ENCODE assay signal across 9 mouse cellular contexts in the genomic region with DNA sequence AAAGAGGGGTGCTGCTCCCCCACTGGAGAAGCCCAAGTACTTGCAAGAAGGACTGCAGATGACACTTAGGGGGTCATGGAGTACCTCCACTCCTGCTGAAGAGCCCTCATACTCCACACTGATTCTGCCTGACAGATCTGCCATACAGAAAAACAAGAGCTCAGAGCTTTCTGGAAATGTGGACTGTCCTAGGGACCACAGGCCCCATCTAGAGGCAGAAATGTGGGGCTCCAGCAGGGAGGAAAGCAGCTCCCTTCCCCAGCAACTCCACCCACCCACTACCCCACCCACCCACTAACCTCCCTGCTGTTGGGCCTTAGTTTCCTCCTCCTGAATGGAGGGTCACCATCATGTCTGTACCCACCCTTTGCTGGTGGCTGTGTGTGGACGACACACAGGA. TPM values are rescaled to one million over a fixed set of nuclear protein-coding genes. Genes with fewer than 3 reads are reported as not detected.
A peak's percentile ranks its signal among the peaks of the same experiment; 100 is the strongest.
DNase-seq lines count a peak whose midpoint lies in the region; ATAC-seq and TF ChIP-seq lines count a peak whose summit lies in the region.
"Had no signal": no experiment of that assay in that cellular context is flagged by ENCODE, and none has a peak within 500 bp of the region (broad histone marks: within the 10 kb centered on the region; RNA-seq: fewer than 3 reads in every experiment).

No protein-coding gene starts in this region.

- peak; percentile 45 for TF ChIP-seq CTCF in ES-Bruce4 (IDR thresholded peaks at IDR 0.05; ENCODE audit: low read depth, low read length)

- H3K9me3 ChIP-seq in hindbrain, embryonic 12.5 days (replicated peaks): no peaks in the 10 kb centered on the region
- no peaks in the 10 kb centered on the region for H3K9me3 ChIP-seq in hindbrain, embryonic 16.5 days (ENCODE audit: control insufficient read depth, low read length)
- H3K9me3 ChIP-seq in ES-Bruce4 (replicated peaks; ENCODE audit: control insufficient read depth, insufficient read depth, low read length, poor library complexity, severe bottlenecking): no peaks in the 10 kb centered on the region
- no peaks in the 10 kb centered on the region for H3K9me3 ChIP-seq in limb, embryonic 11.5 days (ENCODE audit: control insufficient read depth, low read length)

- TF ChIP-seq POLR2A in ES-Bruce4 (IDR thresholded peaks at IDR 0.05; ENCODE audit: insufficient read depth, low read length): no peak

- 0 out of 2 replicates have a peak overlapping the region, but pooled peaks have one; percentile 27 for H3K9ac ChIP-seq in hindbrain, embryonic 12.5 days
- no peak overlapping the region for H3K9ac ChIP-seq in hindbrain, embryonic 16.5 days (ENCODE audit: low read depth, low read length)
- H3K9ac ChIP-seq in ES-Bruce4 (ENCODE audit: low read depth, poor library complexity, severe bottlenecking): no peak overlapping the region
- no peak overlapping the region for H3K9ac ChIP-seq in limb, embryonic 11.5 days (ENCODE audit: low read length)

- H3K4me3 ChIP-seq in hindbrain, embryonic 12.5 days: no peak overlapping the region
- H3K4me3 ChIP-seq in hindbrain, embryonic 16.5 days (ENCODE audit: low read length): no peak overlapping the region
- H3K4me3 ChIP-seq in ES-Bruce4 (ENCODE audit: low read depth, low read length): no peak overlapping the region
- H3K4me3 ChIP-seq in limb, embryonic 11.5 days (ENCODE audit: low read depth, low read length): no peak overlapping the region

- no peaks in the 10 kb centered on the region for H3K36me3 ChIP-seq in hindbrain, embryonic 12.5 days
- H3K36me3 ChIP-seq in hindbrain, embryonic 16.5 days (ENCODE audit: control insufficient read depth, insufficient read depth, low read length): no peaks in the 10 kb centered on the region
- H3K36me3 ChIP-seq in ES-Bruce4 (ENCODE audit: control insufficient read depth, insufficient read depth, low read length, poor library complexity, severe bottlenecking): no peaks in the 10 kb centered on the region
- H3K36me3 ChIP-seq in limb, embryonic 11.5 days (ENCODE audit: control insufficient read depth, insufficient read depth, low read length): no peaks in the 10 kb centered on the region

- 56% methylated on average over 1 of the region's 1 CpGs for WGBS in hindbrain, embryonic 12.5 days
- WGBS in hindbrain, embryonic 16.5 days: 45% methylated on average over 1 of the region's 1 CpGs
- 64% methylated on average over 1 of the region's 1 CpGs for WGBS in limb, embryonic 11.5 days

- H3K27ac ChIP-seq in hindbrain, embryonic 12.5 days: no peak overlapping the region
- H3K27ac ChIP-seq in hindbrain, embryonic 16.5 days (ENCODE audit: low read depth, low read length): no peak overlapping the region
- H3K27ac ChIP-seq in ES-Bruce4 (ENCODE audit: insufficient read depth, low read length): no peak overlapping the region
- no peak overlapping the region for H3K27ac ChIP-seq in limb, embryonic 11.5 days (replicated peaks; ENCODE audit: low read depth, low read length)

- DNase-seq in brain, adult 2 months (ENCODE audit: low read depth, low spot score): peak; percentile 27
- DNase-seq in limb, embryonic 11.5 days (ENCODE audit: low spot score): peak; percentile 43
- DNase-seq in urinary bladder, postnatal 14 days (ENCODE audit: low spot score): no peak
- no peak for DNase-seq in thymus, postnatal 4 days
- no peak for DNase-seq in frontal cortex, adult 2 months (ENCODE audit: extremely low spot score in 1 of 2, low spot score in 1 of 2)
- DNase-seq: cerebellum, adult 11-12 months had no signal

- no peak for TF ChIP-seq EP300 in ES-Bruce4 (IDR thresholded peaks at IDR 0.05; ENCODE audit: insufficient read depth, low read depth, low read length)

- no peak overlapping the region for H3K4me2 ChIP-seq in hindbrain, embryonic 12.5 days (replicated peaks)
- H3K4me2 ChIP-seq in hindbrain, embryonic 16.5 days (ENCODE audit: low read length): no peak overlapping the region
- H3K4me2 ChIP-seq in limb, embryonic 11.5 days (ENCODE audit: low read depth, severe bottlenecking): no peak overlapping the region

- ATAC-seq in hindbrain, embryonic 12.5 days (ENCODE audit: low FRiP score): no peak
- ATAC-seq in hindbrain, embryonic 16.5 days: no peak
- 0 out of 2 replicates have a peak, but pooled peaks have one; percentile 3 for ATAC-seq in limb, embryonic 11.5 days (ENCODE audit: insufficient number of reproducible peaks, low FRiP score, low TSS enrichment, low read depth)

- peaks cover 7% of the 10 kb centered on the region for H3K27me3 ChIP-seq in hindbrain, embryonic 12.5 days
- no peaks in the 10 kb centered on the region for H3K27me3 ChIP-seq in hindbrain, embryonic 16.5 days (replicated peaks; ENCODE audit: control insufficient read depth, insufficient read depth, low read length)
- no peaks in the 10 kb centered on the region for H3K27me3 ChIP-seq in ES-Bruce4 (ENCODE audit: control insufficient read depth, insufficient read depth, low read length, poor library complexity, severe bottlenecking)
- H3K27me3 ChIP-seq in limb, embryonic 11.5 days (ENCODE audit: control insufficient read depth, insufficient read depth, low read length): no peaks in the 10 kb centered on the region

- peaks cover 16% of the 10 kb centered on the region for H3K4me1 ChIP-seq in hindbrain, embryonic 12.5 days
- H3K4me1 ChIP-seq in hindbrain, embryonic 16.5 days (ENCODE audit: control insufficient read depth, insufficient read depth, low read depth, low read length): peaks cover 3% of the 10 kb centered on the region
- H3K4me1 ChIP-seq in ES-Bruce4 (ENCODE audit: control insufficient read depth, insufficient read depth, low read length): peaks cover under 1% of the 10 kb centered on the region
- peaks cover 7% of the 10 kb centered on the region for H3K4me1 ChIP-seq in limb, embryonic 11.5 days (ENCODE audit: control insufficient read depth, insufficient read depth, low read length)

RNA-seq across cellular contexts. Expression of a gene that starts 8.7 kb away (rescaled TPM):
- polyA plus RNA-seq in hindbrain, embryonic 12.5 days (2016; fragmentation: Nextera tagmentation; extraction: Ambion mirVana): 0.35 TPM in 1 of 2 replicates, not detected in the other
- polyA plus RNA-seq in hindbrain, embryonic 16.5 days (2015; fragmentation: Nextera tagmentation; extraction: Ambion mirVana): not detected in 2 replicates
- polyA plus RNA-seq in ES-Bruce4 (2011; ENCODE audit: insufficient read depth, insufficient read length, low read depth, missing spikeins): 0.91 and 4.5 TPM in 2 replicates
- not detected in 2 replicates for polyA plus RNA-seq in limb, embryonic 11.5 days (2014; fragmentation: Nextera tagmentation; extraction: Ambion mirVana)
- polyA plus RNA-seq in frontal cortex, adult 2 months (2012; rRNA removed): 2.1 and 2.7 TPM in 2 replicates

Comparison
In these comparisons a context has a peak if more than half of its experiments do, and no peak if none do; other contexts are left out.
1. DNase-seq: peak in brain, adult 2 months (single experiment) and limb, embryonic 11.5 days (single experiment); none in urinary bladder, postnatal 14 days (single experiment), thymus, postnatal 4 days (single experiment) and frontal cortex, adult 2 months (0 of 2).